Mouse (Mus musculus) 3T3-L1 (cell line): ENCODE measurements around the gene Ccdc174.
A peak's percentile ranks its signal among the peaks of the same experiment; 100 is the strongest.
"Not testable (repeated sequence)": the region's sequence is repeated elsewhere in the genome, so short reads cannot be mapped to it uniquely, and the experiment has no call there.

Experiments used
- DNase-seq: peaks from one replicate; pipeline ENCODE4 v3.0.0-alpha.2; 2015; ENCODE audit warnings: low read depth, low spot score

Ccdc174 gene

DNA sequence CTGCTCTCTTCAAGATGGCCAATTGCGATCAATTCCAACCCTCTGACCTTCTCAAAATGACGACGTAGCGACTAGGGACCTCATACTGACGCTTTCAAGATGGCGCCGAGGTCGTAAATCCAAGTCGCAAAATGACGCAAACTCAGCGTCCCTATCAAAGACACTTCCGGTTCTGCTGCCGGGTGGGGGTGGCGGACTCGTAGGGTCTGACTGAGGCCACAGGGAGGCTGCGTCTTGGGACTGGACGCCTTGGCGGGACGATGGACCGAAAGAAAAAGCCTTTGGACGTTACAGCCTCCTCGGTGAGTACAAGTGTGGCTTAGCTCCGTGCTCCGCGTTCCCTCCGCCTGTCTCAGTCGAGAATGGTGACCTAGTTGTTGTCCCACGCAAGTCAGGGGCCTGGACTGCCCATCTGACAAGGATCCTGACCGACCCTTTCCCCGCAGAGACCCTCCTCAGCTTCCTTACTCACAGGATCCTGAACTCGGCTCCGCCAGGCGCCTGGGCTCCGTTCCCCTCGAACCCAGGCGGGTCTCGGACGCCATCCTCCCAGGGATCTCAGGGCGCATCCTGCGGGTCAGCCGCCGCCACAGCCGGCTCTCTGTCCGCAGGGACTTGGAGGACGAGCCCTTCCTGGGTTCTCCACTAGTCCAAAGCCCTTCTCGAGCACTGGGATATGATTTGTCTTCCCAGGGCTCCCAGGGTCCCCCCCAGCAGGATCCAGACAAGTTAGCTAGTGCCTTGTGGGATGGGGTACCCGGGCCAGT, at the start of gene Ccdc174:
Gene Ccdc174, plus strand, starts transcription at position 169 of the 767 bp plus-strand sequence.
- DNase-seq: peak; percentile 99

DNA sequence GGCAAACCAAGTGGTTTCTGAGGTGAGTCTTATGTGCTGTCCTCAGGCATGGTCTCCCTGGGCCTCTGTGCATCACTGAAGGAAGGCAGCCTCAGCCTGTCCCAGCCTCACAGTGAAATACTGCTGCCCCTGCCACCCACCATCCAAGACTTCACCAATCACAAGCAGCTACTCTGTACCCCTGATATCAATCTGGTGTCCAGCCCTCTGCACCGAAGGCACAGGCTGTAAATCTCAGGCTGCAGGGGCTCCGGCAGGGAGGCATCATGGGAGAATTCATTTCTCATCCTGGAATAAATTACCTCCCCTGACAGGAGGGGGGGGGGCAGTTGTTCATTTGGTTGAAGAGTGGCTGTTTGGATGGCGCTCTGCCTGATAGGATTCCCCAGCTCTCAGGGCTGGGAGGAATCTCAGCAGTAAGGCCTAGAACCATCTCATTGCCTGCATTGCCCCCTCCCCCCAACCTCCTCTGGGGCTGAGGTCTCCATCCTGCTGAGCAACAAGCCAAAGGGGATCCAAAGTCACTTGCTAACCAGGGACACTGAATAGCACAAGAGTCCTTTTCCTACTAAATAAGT, 44.9 kb upstream of the Ccdc174 start:
- DNase-seq: no peak

DNA sequence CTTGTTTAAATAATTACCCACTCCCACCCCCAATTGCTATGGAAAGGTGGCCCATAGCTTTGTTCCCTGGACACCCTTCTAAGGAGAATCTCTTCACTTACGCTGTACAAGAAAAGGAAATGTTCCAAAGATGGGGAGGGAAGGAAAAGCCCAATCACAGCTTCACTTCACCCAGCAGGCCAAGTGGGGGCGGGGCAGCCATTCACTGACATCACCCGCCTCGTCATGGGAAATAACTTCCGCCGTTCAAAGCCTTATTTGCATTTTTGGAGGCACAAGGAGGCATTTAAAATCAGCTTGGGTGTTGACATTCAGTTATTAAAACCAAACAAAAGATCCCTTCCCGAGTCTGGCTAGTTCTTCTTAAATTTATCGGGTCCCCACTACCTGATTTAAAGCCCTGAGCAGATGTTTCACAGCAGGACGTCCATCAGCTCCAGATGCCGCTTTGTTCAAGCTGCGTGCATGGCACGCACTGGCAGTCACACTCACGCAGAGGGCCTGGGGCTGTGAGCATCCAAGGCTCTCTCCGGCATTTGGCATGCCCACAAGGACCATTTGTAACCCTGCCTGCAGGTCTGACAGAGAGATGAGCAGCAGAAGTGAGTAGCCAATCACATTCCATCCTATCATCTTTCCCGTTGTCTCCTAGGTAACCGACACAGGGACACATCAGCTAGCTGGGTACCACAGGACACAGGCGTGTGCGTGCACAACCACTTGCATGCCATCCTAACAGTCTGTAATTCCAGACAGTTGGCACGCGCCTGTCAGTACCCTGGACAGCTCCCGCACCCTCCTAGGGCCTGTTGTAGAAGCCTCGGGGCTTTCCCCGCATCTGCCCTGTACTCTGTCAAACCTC, 38.6 kb upstream of the Ccdc174 start:
- DNase-seq: peak; percentile 75

DNA sequence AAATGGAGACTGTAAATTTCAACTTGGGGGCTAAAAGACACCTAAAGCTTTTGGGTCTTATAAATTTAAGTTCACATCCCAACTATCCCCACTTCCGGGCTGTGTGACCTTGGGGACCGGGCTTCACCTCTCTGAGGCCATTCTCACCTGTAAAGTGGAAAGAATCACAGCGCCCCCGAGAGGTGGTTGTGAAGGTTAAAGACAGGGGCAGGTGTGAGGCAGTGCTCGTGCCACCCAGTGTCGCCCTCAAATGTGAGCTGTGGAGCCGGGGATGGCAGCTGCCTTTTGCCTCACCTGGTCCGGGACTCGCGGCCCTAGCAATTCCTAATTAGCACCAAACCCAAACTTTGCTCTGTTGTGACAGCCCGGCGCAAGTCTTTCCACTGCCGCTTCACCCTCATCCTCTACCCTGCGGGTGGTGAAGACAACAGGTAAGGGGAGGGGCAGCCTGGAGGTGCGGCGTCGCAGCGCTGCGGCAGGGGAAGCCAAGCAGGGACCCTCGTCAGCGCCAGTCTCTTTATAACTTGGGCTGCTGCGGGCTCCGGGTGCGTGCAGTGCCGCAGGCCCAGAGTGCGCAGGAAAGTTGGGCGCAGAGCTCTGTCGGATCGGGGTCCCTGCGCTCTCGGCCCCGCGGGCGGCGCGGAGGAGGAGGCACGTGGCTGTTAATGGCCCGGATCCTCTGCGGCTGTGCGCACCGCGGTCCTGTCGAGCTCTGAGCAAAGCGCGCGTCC, 34.8 kb upstream of the Ccdc174 start:
- no peak for DNase-seq

DNA sequence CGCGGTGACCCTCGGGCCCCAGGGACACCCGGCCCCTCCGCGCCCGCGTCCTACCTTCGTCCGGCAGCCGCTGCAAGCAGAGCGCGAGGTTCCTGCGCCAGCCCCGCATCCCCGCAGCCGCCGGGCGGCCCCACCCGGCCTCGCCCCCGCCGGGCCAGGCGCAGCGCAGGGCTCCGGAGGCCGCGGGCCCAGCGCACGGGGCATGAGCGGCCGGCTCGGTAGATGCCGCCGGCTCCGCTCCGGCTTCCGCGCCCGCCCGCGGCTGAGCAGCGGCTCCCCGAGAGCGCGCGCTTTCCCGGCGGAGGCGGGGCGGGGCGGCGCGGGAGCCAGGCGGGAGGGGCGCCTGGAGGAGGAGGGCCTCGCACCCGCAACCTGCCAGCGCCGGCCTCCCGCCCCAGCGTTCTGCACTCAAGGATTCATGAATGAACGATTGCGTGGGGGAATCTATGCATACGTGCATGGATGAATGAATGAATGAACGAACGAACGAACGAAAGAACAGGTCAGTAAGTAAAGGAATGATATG, 34.2 kb upstream of the Ccdc174 start:
- DNase-seq: no peak

DNA sequence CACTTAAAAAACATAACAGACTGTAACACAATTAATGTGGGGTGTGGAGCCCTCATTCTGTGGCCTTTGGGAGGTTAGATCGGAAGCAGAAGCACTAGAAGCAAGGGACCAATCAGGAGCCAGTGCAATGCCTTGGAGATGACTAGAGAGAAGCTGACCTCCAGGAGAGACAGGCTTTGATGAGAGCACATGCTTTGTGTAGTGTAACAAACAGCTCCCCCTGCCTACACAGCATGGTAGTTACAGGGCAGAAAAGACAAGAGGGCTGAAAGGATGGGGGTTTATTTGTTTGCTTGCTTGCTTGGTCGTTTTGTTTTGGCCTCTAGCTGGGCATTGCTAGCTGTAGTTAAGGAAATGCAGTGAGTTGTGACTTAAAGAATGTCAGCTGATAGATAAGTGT, 25.3 kb upstream of the Ccdc174 start:
- DNase-seq: peak; percentile 66

DNA sequence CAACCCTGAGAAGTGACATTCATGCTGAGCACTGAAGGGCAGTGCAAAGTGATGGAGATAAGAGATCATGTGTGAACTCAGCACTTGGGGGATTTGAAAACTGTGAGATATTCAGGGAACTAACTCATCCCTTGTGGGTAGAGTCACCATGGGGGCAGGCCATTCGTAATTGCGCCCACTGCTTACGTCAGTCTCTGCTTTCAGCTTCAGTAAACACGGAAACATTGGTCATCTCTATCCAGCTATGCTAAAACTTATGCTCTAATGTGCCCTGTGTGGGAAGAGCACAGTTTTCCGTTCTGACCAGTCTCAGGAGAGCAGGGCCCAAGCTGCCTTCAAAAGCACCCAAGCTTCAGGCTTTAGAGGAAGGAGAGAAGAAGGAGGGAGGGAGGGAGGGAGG, 19.5 kb upstream of the Ccdc174 start:
- no peak for DNase-seq

DNA sequence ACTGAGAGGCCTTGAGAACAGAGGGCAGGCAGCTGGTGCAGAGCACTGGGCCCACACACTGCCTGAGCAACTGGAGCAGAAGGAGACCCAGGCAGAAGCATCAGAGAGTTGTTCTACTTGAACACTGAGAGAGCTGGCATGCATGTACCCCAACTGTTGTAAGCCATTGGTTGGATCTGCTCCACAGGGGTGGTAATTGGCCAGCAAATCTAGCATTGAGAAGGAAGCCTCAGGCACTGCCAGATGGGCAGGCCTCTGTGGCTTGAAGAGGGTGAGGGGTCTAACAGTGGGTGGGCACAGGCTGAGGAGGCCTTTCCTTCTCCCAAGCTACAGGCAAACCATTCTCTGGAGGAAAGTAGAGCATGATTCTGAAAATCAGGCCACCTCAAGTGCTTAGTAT, 15.0 kb upstream of the Ccdc174 start:
- DNase-seq: no peak

DNA sequence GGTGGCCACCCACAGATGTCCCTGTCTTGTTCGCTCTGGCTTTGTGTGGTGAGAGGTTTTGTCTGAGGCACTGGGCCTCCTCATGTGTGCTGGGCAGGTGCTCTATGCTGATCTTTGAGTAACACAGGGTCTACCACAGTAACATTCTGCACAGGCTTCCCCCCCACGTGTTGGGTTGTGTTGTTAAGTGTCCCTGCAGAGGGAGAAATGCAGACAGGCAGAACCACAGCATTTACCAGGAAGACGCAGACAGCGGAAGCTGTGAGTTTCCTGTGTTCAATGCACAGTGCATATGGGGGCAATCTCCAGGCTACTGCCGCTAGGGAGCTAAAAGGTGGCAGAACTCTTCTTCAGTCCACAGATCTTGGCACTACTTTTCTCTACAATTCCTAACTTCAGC, 13.3 kb upstream of the Ccdc174 start:
- DNase-seq: no peak

DNA sequence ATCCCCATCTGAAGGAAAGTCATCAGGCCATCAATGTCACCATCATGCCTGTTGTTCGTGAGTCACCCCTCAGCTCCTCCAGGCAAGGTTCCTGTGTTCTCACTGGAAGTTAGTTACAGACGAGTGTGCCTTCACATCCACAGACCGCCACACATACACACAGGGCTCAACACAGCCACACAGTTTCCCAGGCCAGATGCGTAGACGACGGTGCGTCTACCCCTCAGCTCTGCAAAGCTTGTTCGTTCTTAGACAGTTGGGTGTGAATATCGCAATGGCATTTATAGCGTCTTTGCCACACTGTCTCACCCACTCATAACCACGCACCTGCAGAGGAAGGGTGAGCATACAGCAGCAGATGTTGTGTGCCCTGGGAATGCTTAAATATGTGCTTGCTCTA, 12.3 kb upstream of the Ccdc174 start:
- DNase-seq: no peak

DNA sequence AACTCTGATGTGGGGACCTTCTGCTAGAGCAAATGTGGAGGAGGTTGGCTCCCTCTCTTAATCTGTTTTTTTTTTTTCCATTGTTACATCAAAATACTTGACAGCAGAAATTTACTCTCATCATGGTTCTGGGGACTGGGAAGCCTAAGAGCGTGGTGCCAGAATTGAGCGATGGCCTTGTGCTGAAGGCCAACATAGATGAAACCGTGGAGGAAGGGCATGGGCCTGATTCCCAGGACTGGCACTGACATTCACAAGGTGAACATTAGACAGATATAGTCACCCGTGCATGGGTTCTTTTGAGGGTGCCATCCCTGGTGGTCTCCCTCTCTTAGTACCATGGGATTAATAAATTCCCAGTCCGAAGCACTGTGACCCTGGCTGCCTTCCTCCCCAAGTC, 9.8 kb upstream of the Ccdc174 start:
- DNase-seq: no peak

DNA sequence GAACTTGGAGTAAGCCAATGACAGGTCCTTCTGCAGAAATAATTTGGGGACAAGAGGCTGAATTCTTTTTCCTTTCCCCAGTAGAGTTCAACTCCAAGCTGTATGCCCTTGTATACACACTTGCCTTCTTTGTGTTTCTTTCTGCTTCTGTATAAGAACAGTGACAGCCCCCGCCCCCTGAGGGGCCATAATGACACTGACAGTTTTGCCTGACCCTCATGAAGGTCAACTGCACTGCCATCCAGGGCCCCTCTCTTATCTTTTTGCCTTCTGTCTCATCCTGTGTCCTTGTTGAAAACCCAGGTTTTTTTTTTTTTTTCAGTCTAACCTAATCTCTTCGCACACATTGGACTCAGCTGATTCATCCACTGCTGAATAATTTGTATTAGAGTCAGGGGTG, 5.1 kb upstream of the Ccdc174 start:
- DNase-seq: no peak

DNA sequence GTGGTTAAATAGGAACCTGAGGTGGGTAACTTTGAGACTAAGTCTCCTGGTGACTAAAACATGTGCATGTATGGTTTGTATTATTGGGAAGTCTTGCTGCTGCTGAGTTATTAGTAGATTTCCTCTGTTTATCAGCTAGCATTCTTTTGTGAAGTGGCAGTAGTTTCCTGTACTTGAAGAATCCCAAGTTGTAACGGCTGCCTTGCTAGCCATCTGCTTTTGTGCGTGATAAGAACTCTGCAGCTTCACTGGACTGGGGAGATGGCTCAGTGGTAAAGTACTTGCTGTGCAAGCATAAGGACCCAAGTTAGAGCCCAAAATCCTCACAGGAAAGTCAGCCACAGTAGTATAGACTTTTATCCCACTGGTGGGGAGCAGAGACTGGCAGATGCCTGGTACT, 6.0 kb downstream of the Ccdc174 start:
- DNase-seq: no peak

DNA sequence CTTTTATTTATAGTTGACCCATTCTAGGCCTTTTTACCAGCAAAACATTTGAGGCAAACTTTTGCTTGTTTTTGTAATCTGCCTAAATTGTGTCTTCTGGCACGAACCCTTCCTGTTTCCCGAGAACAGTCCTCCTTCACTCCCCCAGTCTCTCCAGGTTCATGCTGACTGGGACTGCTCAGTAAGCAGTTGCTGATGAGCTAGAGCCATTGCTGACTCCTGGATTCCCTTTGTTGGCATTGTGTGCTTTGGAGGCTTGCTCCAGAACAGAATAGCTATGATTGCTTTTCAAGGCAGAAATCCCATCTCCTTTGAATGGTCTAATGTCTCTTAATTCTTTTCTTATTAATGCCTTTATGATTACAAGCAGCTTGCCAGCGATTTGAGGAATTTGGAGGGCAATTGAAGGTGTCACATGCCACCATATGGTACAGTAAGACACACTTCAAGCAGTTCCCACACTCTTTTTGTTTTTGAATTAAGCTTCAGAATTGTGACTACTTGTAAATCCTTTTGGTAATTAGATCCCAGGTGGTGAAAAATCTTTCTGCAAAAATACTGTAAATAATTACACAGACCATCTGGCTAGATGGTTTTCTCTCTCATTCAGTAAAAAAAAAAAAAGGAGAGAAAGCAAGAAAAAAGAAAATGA, 11.5 kb downstream of the Ccdc174 start:
- DNase-seq: no peak

DNA sequence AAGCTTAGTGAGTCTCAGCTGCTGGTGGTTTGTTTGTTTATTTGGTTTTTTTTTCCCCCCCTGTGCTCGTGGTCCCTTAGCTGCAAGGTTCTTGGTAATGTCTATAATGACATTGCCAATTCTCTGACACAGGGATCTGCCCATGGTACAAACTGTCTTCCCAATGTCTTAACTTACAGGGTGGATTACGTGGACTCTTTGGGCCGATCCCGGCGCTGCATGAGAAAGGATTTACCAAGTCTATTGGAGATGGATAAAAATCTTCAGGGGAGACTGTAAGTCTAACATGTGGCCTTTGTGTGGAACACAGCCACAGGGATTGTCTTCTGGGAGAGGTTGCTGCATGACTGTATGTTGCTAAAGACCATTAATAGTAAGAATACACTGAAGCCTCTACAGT, 12.8 kb downstream of the Ccdc174 start:
- no peak for DNase-seq

DNA sequence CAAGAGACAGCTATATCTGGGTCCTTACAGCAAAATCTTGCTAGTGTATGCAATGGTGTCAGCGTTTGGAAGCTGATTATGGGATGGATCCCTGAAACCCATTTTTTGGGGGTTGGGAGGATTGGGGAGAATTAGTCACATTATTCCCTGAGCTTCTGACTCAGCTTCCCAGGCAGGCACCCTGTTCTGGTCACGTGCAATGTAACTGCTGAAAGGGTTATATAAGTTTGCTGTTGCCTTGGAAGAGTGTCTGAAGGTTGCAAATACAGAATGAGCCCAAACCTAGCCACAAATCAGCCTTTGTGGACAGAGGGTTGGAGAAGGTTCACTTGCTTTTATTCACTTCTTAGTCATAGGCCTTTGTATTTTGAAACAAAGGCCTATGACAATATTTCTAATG, 13.9 kb downstream of the Ccdc174 start:
- no peak for DNase-seq

DNA sequence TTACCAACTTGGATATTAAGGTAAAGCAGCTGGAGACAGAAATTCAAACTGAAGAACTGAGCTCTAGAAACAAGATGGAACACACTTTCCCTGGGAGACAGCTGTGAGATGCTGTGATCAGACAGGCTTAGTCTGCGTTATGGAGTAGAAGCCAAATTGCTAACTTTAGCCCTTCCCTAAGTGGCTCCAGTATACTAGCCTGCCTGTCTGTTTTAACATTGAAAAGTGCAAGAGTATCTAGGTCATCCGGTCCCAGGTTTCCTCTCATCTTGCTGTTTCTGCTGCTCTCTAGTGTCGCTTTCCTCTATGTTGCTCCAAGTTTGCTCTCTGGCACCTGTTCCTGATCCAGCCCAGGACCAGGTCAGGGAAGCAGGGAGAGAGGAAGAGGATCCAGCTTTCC, 18.9 kb downstream of the Ccdc174 start:
- DNase-seq: no peak

DNA sequence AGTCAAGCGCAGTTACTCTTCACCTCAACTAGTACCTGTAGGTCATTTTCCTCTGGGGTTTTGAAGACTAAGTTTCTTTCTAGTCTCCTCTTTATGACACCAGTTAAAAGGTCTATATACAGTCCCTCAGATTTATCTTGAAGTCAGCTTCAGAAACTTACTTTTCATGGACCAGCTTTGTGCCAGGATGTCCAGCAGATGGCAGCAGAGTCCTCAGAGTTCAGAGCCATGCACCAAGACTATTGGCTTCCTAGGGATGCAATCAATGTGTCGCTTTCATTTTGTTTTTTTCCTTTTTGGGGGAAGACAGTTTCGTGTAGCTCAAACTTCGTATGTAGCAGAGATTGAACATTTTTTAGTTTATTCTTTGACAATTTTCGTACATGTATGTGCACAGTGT, 23.7 kb downstream of the Ccdc174 start:
- DNase-seq: peak; percentile 92

DNA sequence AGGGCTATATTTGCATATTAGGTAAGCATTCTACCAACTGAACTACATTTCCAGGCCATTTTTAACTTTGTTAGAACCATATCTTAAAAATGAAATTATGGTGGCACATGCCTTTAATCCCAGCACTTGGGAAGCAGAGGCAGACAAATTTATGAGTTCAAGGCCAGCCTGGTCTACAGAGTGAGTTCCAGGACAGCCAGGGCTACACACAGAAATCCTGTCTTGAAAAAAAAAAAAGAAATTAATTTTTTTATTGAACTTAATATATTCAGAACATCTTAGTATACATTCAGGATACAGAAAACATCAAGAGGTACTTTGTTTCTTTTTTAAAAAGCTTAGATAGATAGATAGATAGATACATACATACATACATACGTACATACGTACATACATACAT, 24.7 kb downstream of the Ccdc174 start, which contains the start of gene 4930590J08Rik:
Gene 4930590J08Rik, plus strand, starts transcription at position 301 of the 400 bp plus-strand sequence.
- not testable (repeated sequence) for DNase-seq

DNA sequence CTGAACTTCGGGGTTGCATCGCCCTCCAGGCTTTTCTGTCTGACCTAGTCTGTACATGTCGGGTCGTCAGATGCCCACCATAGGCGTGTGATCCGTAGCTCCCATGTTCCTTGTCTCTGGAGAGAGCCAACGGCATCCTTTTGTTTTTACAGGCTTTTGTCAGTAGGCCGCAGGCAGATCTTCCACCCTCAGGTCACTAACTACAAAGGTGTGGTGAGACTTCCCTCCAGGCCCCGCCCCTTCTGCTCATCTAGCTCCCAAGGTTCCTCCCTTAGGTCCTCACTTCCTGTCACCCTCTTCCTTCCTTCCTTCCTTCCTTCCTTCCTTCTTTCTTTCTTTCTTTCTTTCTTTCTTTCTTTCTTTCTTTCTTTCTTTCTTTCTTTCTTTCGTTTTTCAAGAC, 36.2 kb downstream of the Ccdc174 start:
- no peak for DNase-seq

DNA sequence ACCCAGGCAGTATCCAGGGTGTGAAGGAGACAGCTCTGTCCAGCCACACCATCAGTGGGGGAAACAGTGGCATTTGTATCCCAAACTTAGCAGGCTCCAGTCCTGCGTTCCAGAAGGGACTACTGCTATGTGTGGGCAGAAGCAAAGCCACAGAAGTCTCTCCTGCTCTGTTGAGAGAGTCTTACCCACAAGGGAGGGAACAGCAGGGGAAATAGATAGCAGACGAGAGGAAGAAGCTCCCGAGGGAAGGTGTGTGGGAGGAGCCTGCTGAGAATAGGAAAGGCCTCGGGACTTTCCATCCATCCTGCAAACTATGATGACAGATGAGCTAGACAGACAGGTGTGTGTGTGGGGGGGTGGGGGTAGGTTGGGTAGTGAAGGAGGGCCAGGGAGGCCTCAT, 39.4 kb downstream of the Ccdc174 start:
- no peak for DNase-seq
